Mouse (Mus musculus) CD4-positive helper T cell, adult 2 months (primary cell): ENCODE measurements around the gene Gm20604.

Experiments used
- DNase-seq: peaks from one replicate; pipeline ENCODE4 v3.0.0-alpha.2; 2012; ENCODE audit warnings: low read depth, missing footprints, low spot score

The Gm20604 gene

GRCm38 (mm10) chr12:102706833-102707463, 51.5 kb downstream of the Gm20604 start:
- no peak for DNase-seq

GRCm38 (mm10) chr12:102705906-102706640, 52.4 kb downstream of the Gm20604 start:
- no peak for DNase-seq

GRCm38 (mm10) chr12:102705216-102705871, 53.1 kb downstream of the Gm20604 start:
- peak; percentile 92 for DNase-seq

- no peak for DNase-seq
Observed at GRCm38 (mm10) chr12:102704457-102705198, 53.8 kb downstream of the Gm20604 start, which contains the start of gene Itpk1. Gene Itpk1, minus strand, starts transcription at chr12:102704930.

- DNase-seq: peak; percentile 47
Observed at GRCm38 (mm10) chr12:102703921-102704408, 54.5 kb downstream of the Gm20604 start.

- DNase-seq: no peak
Observed at GRCm38 (mm10) chr12:102703441-102703840, 55.0 kb downstream of the Gm20604 start.

GRCm38 (mm10) chr12:102703111-102703412, 55.4 kb downstream of the Gm20604 start:
- DNase-seq: no peak

- DNase-seq: peak; percentile 86
Observed at GRCm38 (mm10) chr12:102702356-102703110, 55.9 kb downstream of the Gm20604 start.

- no peak for DNase-seq
Observed at GRCm38 (mm10) chr12:102701691-102702207, 56.7 kb downstream of the Gm20604 start.

GRCm38 (mm10) chr12:102700453-102700852, 58.0 kb downstream of the Gm20604 start:
- DNase-seq: no peak

- peak; percentile 69 for DNase-seq
Observed at GRCm38 (mm10) chr12:102699156-102699555, 59.3 kb downstream of the Gm20604 start.

- DNase-seq: peak; percentile 41
Observed at GRCm38 (mm10) chr12:102698089-102698684, 60.3 kb downstream of the Gm20604 start.

- no peak for DNase-seq
Observed at GRCm38 (mm10) chr12:102697381-102697780, 61.1 kb downstream of the Gm20604 start.

GRCm38 (mm10) chr12:102696635-102697354, 61.7 kb downstream of the Gm20604 start:
- DNase-seq: no peak

GRCm38 (mm10) chr12:102695369-102696239, 62.9 kb downstream of the Gm20604 start:
- DNase-seq: peak; percentile 66

- DNase-seq: no peak
Observed at GRCm38 (mm10) chr12:102691761-102692160, 66.7 kb downstream of the Gm20604 start.
